ENCODE assay signal across 10 mouse cellular contexts in genomic region chr11:86532834-86533233, GRCm38 (mm10). TPM values are rescaled to one million over a fixed set of nuclear protein-coding genes. Genes with fewer than 3 reads are reported as not detected.
A peak's percentile ranks its signal among the peaks of the same experiment; 100 is the strongest.
DNase-seq lines count a peak whose midpoint lies in the region; ATAC-seq and TF ChIP-seq lines count a peak whose summit lies in the region.
"Had no signal": no experiment of that assay in that cellular context is flagged by ENCODE, and none has a peak within 500 bp of the region (broad histone marks: within the 10 kb centered on the region; RNA-seq: fewer than 3 reads in every experiment).

No protein-coding gene starts in this region.

- TF ChIP-seq POLR2A in thymus, adult 2 months (IDR thresholded peaks at IDR 0.05; ENCODE audit: control insufficient read depth, extremely low read depth, insufficient read depth, low read length, poor library complexity): no peak

- DNase-seq in forebrain, postnatal 0 days: peak; percentile 9
- DNase-seq in thymus, adult 2 months: peak; percentile 19
- DNase-seq in thymus, postnatal 36 days: no peak
- DNase-seq in splenic B cell, adult 2 months (ENCODE audit: low read depth, low spot score): peak; percentile 61
- DNase-seq in right cerebral cortex, adult 18-20 months: no peak
- DNase-seq in layer of hippocampus, postnatal 36 days: no peak

- no peak overlapping the region for H3K4me2 ChIP-seq in forebrain, postnatal 0 days (ENCODE audit: low read depth)
- H3K4me2 ChIP-seq in forebrain, embryonic 12.5 days: no peak overlapping the region
- H3K4me2 ChIP-seq: hindbrain, embryonic 15.5 days had no signal

- no peak for ATAC-seq in forebrain, postnatal 0 days
- ATAC-seq in forebrain, embryonic 12.5 days (ENCODE audit: low FRiP score): no peak
- ATAC-seq in erythroblast, adult 5-6 weeks (replicated peaks; ENCODE audit: low FRiP score, poor library complexity, severe bottlenecking): peak; percentile 87

- no peaks in the 10 kb centered on the region for H3K27me3 ChIP-seq in forebrain, postnatal 0 days (ENCODE audit: insufficient read depth, low read length)
- H3K27me3 ChIP-seq in forebrain, embryonic 12.5 days: no peaks in the 10 kb centered on the region
- no peaks in the 10 kb centered on the region for H3K27me3 ChIP-seq in thymus, adult 2 months (ENCODE audit: control insufficient read depth, insufficient read depth, low read length)
- H3K27me3 ChIP-seq in splenic B cell, adult 2 months (ENCODE audit: control insufficient read depth, insufficient read depth, low read length, poor library complexity, severe bottlenecking): no peaks in the 10 kb centered on the region
- H3K27me3 ChIP-seq: hindbrain, embryonic 15.5 days; megakaryocyte, embryonic 14.5 days had no signal

- H3K9me3 ChIP-seq in forebrain, postnatal 0 days (ENCODE audit: low read length): no peaks in the 10 kb centered on the region
- no peaks in the 10 kb centered on the region for H3K9me3 ChIP-seq in forebrain, embryonic 12.5 days
- H3K9me3 ChIP-seq: hindbrain, embryonic 15.5 days; megakaryocyte, embryonic 14.5 days had no signal

- H3K9ac ChIP-seq in forebrain, postnatal 0 days: no peak overlapping the region
- H3K9ac ChIP-seq in forebrain, embryonic 12.5 days: no peak overlapping the region
- H3K9ac ChIP-seq: hindbrain, embryonic 15.5 days had no signal

- H3K4me3 ChIP-seq in forebrain, postnatal 0 days (ENCODE audit: low read depth, low read length): no peak overlapping the region
- no peak overlapping the region for H3K4me3 ChIP-seq in forebrain, embryonic 12.5 days (replicated peaks)
- H3K4me3 ChIP-seq in thymus, adult 2 months (ENCODE audit: control insufficient read depth, insufficient read depth, low read length): no peak overlapping the region
- H3K4me3 ChIP-seq: hindbrain, embryonic 15.5 days; megakaryocyte, embryonic 14.5 days had no signal

- H3K4me1 ChIP-seq in forebrain, postnatal 0 days (ENCODE audit: insufficient read depth): no peaks in the 10 kb centered on the region
- no peaks in the 10 kb centered on the region for H3K4me1 ChIP-seq in forebrain, embryonic 12.5 days
- H3K4me1 ChIP-seq in thymus, adult 2 months (replicated peaks; ENCODE audit: control insufficient read depth, insufficient read depth, low read length): peaks cover 2% of the 10 kb centered on the region
- H3K4me1 ChIP-seq: hindbrain, embryonic 15.5 days had no signal

- peaks cover 41% of the 10 kb centered on the region for H3K36me3 ChIP-seq in forebrain, postnatal 0 days (ENCODE audit: insufficient read depth)
- H3K36me3 ChIP-seq in forebrain, embryonic 12.5 days (replicated peaks): peaks cover 33% of the 10 kb centered on the region
- peaks cover 42% of the 10 kb centered on the region for H3K36me3 ChIP-seq in thymus, adult 2 months (ENCODE audit: control insufficient read depth, insufficient read depth, low read length)
- peaks cover 11% of the 10 kb centered on the region; the same call in 1 of the 2 replicates for H3K36me3 ChIP-seq in splenic B cell, adult 2 months (ENCODE audit: control insufficient read depth, insufficient read depth, low read length, poor library complexity, severe bottlenecking)

- 31% methylated on average over 1 of the region's 1 CpGs for WGBS in forebrain, postnatal 0 days
- WGBS in forebrain, embryonic 12.5 days: 55% methylated on average over 1 of the region's 1 CpGs
- WGBS in thymus, adult 2 months: 88% methylated on average over 1 of the region's 1 CpGs

- no peak overlapping the region for H3K27ac ChIP-seq in forebrain, postnatal 0 days (ENCODE audit: low read depth, low read length)
- H3K27ac ChIP-seq in forebrain, embryonic 12.5 days: no peak overlapping the region
- no peak overlapping the region for H3K27ac ChIP-seq in thymus, adult 2 months (ENCODE audit: control insufficient read depth, insufficient read depth, low read length)
- H3K27ac ChIP-seq: hindbrain, embryonic 15.5 days had no signal

- peak; percentile 60 for TF ChIP-seq CTCF in forebrain, postnatal 0 days (IDR thresholded peaks at IDR 0.05; ENCODE audit: low read depth)
- TF ChIP-seq CTCF in thymus, adult 2 months (IDR thresholded peaks at IDR 0.05; ENCODE audit: borderline replicate concordance, control insufficient read depth, extremely low read depth, insufficient read depth, low read length, poor library complexity): no peak

RNA-seq across cellular contexts. Expression of gene Rps6kb1, which starts 11.8 kb away (rescaled TPM):
- 34.2 and 51.8 TPM in 2 replicates for total RNA-seq in forebrain, postnatal 0 days (2014; rRNA removed)
- 56.3 and 69.2 TPM in 2 replicates for polyA plus RNA-seq in forebrain, postnatal 0 days (2015; fragmentation: Nextera tagmentation; extraction: Ambion mirVana)
- 65.2 and 69.9 TPM in 2 replicates for polyA plus RNA-seq in forebrain, embryonic 12.5 days (2016; fragmentation: Nextera tagmentation; extraction: Ambion mirVana)
- polyA plus RNA-seq in thymus, adult 2 months (2012; rRNA removed): 12.2 and 12.3 TPM in 2 replicates
- total RNA-seq in erythroblast, adult 5-6 weeks (2015; ENCODE audit: low replicate concordance): 7.5 and 12.7 TPM in 2 replicates
- total RNA-seq in erythroblast, adult 5-6 weeks (2017; ENCODE audit: low replicate concordance): 20.2 and 24.7 TPM in 2 replicates
- 10 to 100 TPM; 38.5 to 41.6 TPM for total RNA-seq in layer of hippocampus, postnatal 36 days (2021)

RNA-seq across cellular contexts. Expression of gene Tubd1, which starts 12.0 kb away (rescaled TPM):
- total RNA-seq in forebrain, postnatal 0 days (2014; rRNA removed): 3.1 and 4.3 TPM in 2 replicates
- 6.7 and 8.0 TPM in 2 replicates for polyA plus RNA-seq in forebrain, postnatal 0 days (2015; fragmentation: Nextera tagmentation; extraction: Ambion mirVana)
- 10.7 and 11.0 TPM in 2 replicates for polyA plus RNA-seq in forebrain, embryonic 12.5 days (2016; fragmentation: Nextera tagmentation; extraction: Ambion mirVana)
- 5.7 and 5.9 TPM in 2 replicates for polyA plus RNA-seq in thymus, adult 2 months (2012; rRNA removed)
- total RNA-seq in erythroblast, adult 5-6 weeks (2015; ENCODE audit: low replicate concordance): 0.77 and 8.8 TPM in 2 replicates
- total RNA-seq in erythroblast, adult 5-6 weeks (2017; ENCODE audit: low replicate concordance): 2.6 and 5.4 TPM in 2 replicates
- 1 to 10 TPM; 7.0 to 8.8 TPM for total RNA-seq in layer of hippocampus, postnatal 36 days (2021)

RNA-seq across cellular contexts. Expression of gene Rnft1, which starts 48.4 kb away (rescaled TPM):
- total RNA-seq in forebrain, postnatal 0 days (2014; rRNA removed): 10.2 and 10.7 TPM in 2 replicates
- 11.4 and 15.0 TPM in 2 replicates for polyA plus RNA-seq in forebrain, postnatal 0 days (2015; fragmentation: Nextera tagmentation; extraction: Ambion mirVana)
- polyA plus RNA-seq in forebrain, embryonic 12.5 days (2016; fragmentation: Nextera tagmentation; extraction: Ambion mirVana): 19.4 and 22.6 TPM in 2 replicates
- polyA plus RNA-seq in thymus, adult 2 months (2012; rRNA removed): 6.4 and 9.3 TPM in 2 replicates
- 1.3 and 1.7 TPM in 2 replicates for total RNA-seq in erythroblast, adult 5-6 weeks (2015; ENCODE audit: low replicate concordance)
- 2.3 and 2.8 TPM in 2 replicates for total RNA-seq in erythroblast, adult 5-6 weeks (2017; ENCODE audit: low replicate concordance)
- 10 to 100 TPM; 28.0 to 32.1 TPM for total RNA-seq in layer of hippocampus, postnatal 36 days (2021)

Comparison
In these comparisons a context has a peak if more than half of its experiments do, and no peak if none do; other contexts are left out.
1. DNase-seq: peak in forebrain, postnatal 0 days (single experiment), thymus, adult 2 months (single experiment) and splenic B cell, adult 2 months (single experiment); none in thymus, postnatal 36 days (0 of 2), right cerebral cortex, adult 18-20 months (single experiment) and layer of hippocampus, postnatal 36 days (0 of 2).